Mouse (Mus musculus) embryonic facial prominence, embryonic 14.5 days (tissue): Measurements from ENCODE around the gene Nhp2. TPM values are rescaled to one million over a fixed set of nuclear protein-coding genes. Genes with fewer than 3 reads are reported as not detected.
A peak's percentile ranks its signal among the peaks of the same experiment; 100 is the strongest.
"Not testable (repeated sequence)": the region's sequence is repeated elsewhere in the genome, so short reads cannot be mapped to it uniquely, and the experiment has no call there.

Source experiments
- ATAC-seq: fragments of 200-750 bp; cut with Nextera tagmentation; 2 replicates; pipeline ENCODE4 v1.8.0; 2017; ENCODE audit warnings: low read depth, moderate number of reproducible peaks, moderate TSS enrichment
- DNase-seq: peaks from one replicate; pipeline ENCODE4 v3.0.0-alpha.2; 2015; ENCODE audit warnings: low spot score
- H3K27ac ChIP-seq: fragments of 300-500 bp; sonication (generic); replicated peaks from 2 replicates; pipeline ENCODE4 v1.5.1; 2014; ENCODE audit warnings: low read depth, mild to moderate bottlenecking, low read length, moderate library complexity
- H3K27me3 ChIP-seq: fragments of 300-500 bp; sonication (generic); replicated peaks from 2 replicates; pipeline ENCODE4 v1.6.1; 2014; ENCODE audit warnings: low read length; ENCODE audit not compliant: control insufficient read depth, insufficient read depth
- H3K36me3 ChIP-seq: fragments of 300-500 bp; sonication (generic); 2 replicates; pipeline ENCODE4 v1.6.1; 2014; ENCODE audit warnings: low read length, mixed read lengths; ENCODE audit not compliant: control insufficient read depth, insufficient read depth
- H3K4me1 ChIP-seq: fragments of 300-500 bp; sonication (generic); 2 replicates; pipeline ENCODE4 v1.6.1; 2014; ENCODE audit warnings: antibody characterized with exemption, low read length; ENCODE audit not compliant: control insufficient read depth, insufficient read depth
- H3K4me2 ChIP-seq: fragments of 300-500 bp; sonication (generic); 2 replicates; pipeline ENCODE4 v1.6.1; 2014; ENCODE audit warnings: low read depth, mild to moderate bottlenecking, low read length, moderate library complexity, mixed read lengths
- H3K4me3 ChIP-seq: fragments of 300-500 bp; sonication (generic); 2 replicates; pipeline ENCODE4 v1.5.1; 2014; ENCODE audit warnings: low read depth, mild to moderate bottlenecking, low read length
- H3K9ac ChIP-seq: fragments of 300-500 bp; sonication (generic); 2 replicates; pipeline ENCODE4 v1.6.1; 2014; ENCODE audit warnings: low read depth, mild to moderate bottlenecking, low read length, moderate library complexity, mixed read lengths
- H3K9me3 ChIP-seq: fragments of 300-500 bp; sonication (generic); 2 replicates; pipeline ENCODE4 v1.6.1; 2016; ENCODE audit warnings: low read length; ENCODE audit not compliant: control insufficient read depth
- WGBS: fragments of 180-500 bp; shearing (Covaris S2); extraction: QIAGEN DNeasy Blood & Tissue Kit; methylation state at CpG from one replicate; pipeline ENCODE4 v1.1.7; 2014; 5-methylcytosine and 5-hydroxymethylcytosine counted together
- polyA plus RNA-seq: library from polyadenylated mRNA; unstranded; fragments of >200 nt; fragmentation: Nextera tagmentation; extraction: Ambion mirVana; gene quantifications from 2 replicates; pipeline ENCODE4 v1.2.1, GENCODE M21; 2014

The Nhp2 gene
- polyA plus RNA-seq, 1 experiment from 2014 or later = 158 TPM

- no peaks in the 10 kb centered on the region for H3K27me3 ChIP-seq
- WGBS = 81% methylated on average over 7 of the region's 7 CpGs
- H3K27ac ChIP-seq = no peak overlapping the region
- no peak overlapping the region for H3K4me2 ChIP-seq
- no peaks in the 10 kb centered on the region for H3K9me3 ChIP-seq
- no peaks in the 10 kb centered on the region for H3K36me3 ChIP-seq
- peaks cover 11% of the 10 kb centered on the region for H3K4me1 ChIP-seq
- H3K4me3 ChIP-seq = no peak overlapping the region
- H3K9ac ChIP-seq = no peak overlapping the region
- ATAC-seq (no peak), DNase-seq (no peak)
Observed at GRCm38 (mm10) chr11:51662632-51663031, 43.1 kb downstream of the Nhp2 start.

- WGBS = 87% methylated on average over 7 of the region's 7 CpGs
- H3K9me3 ChIP-seq, H3K27ac ChIP-seq, H3K36me3 ChIP-seq, H3K9ac ChIP-seq, H3K4me1 ChIP-seq, H3K4me2 ChIP-seq, DNase-seq, ATAC-seq, H3K27me3 ChIP-seq, H3K4me3 ChIP-seq: not testable (repeated sequence)
Observed at GRCm38 (mm10) chr11:51664747-51665146, 45.2 kb downstream of the Nhp2 start.

GRCm38 (mm10) chr11:51670846-51671245 is 51.3 kb downstream of the Nhp2 start:
- no peak for ATAC-seq
- Histone ChIP-seq H3K4me1 (no peaks in the 10 kb centered on the region), H3K9ac (no peak overlapping the region), H3K36me3 (no peaks in the 10 kb centered on the region), H3K9me3 (no peaks in the 10 kb centered on the region), H3K27me3 (no peaks in the 10 kb centered on the region), H3K4me3 (no peak overlapping the region), H3K4me2 (no peak overlapping the region), H3K27ac (no peak overlapping the region)
- no peak for DNase-seq
- 94% methylated on average over 7 of the region's 7 CpGs for WGBS

- Histone ChIP-seq H3K27ac (no peak overlapping the region), H3K36me3 (no peaks in the 10 kb centered on the region), H3K27me3 (no peaks in the 10 kb centered on the region), H3K4me3 (no peak overlapping the region), H3K9ac (no peak overlapping the region), H3K4me1 (no peaks in the 10 kb centered on the region), H3K9me3 (no peaks in the 10 kb centered on the region), H3K4me2 (no peak overlapping the region)
- DNase-seq (peak; percentile 23), ATAC-seq (no peak)
- WGBS = 82% methylated on average over 2 of the region's 2 CpGs
Observed at GRCm38 (mm10) chr11:51671376-51671775, 51.8 kb downstream of the Nhp2 start.

GRCm38 (mm10) chr11:51673291-51673690 is 53.8 kb downstream of the Nhp2 start:
- H3K4me1 ChIP-seq = no peaks in the 10 kb centered on the region
- peak; percentile 57; the same call in 1 of the 2 replicates for ATAC-seq
- 59% methylated on average over 9 of the region's 9 CpGs for WGBS

More at GRCm38 (mm10) chr11:51673291-51673690, 53.8 kb downstream of the Nhp2 start:
- no peaks in the 10 kb centered on the region for H3K9me3 ChIP-seq
- H3K36me3 ChIP-seq = no peaks in the 10 kb centered on the region
- peak; percentile 53 for DNase-seq
- no peak overlapping the region for H3K4me2 ChIP-seq
- no peak overlapping the region for H3K4me3 ChIP-seq
- H3K27ac ChIP-seq = no peak overlapping the region; the same call in 1 of the 2 replicates
- no peak overlapping the region for H3K9ac ChIP-seq
- no peaks in the 10 kb centered on the region for H3K27me3 ChIP-seq

Other genes with a start within 250 kb of the Nhp2 start
- 15.2 and 17.4 TPM in 2 replicates for gene Phykpl, start 35.0 kb upstream of the Nhp2 start, polyA plus RNA-seq
- 433 and 475 TPM in 2 replicates for gene Hnrnpab, start 12.9 kb upstream of the Nhp2 start, polyA plus RNA-seq
- 44.2 and 50.4 TPM in 2 replicates for gene Rmnd5b, start 16.2 kb downstream of the Nhp2 start, polyA plus RNA-seq
- 32.1 and 37.8 TPM in 2 replicates for gene N4bp3, start 31.1 kb downstream of the Nhp2 start, polyA plus RNA-seq
- 2.8 and 3.3 TPM in 2 replicates for gene D930048N14Rik, start 31.2 kb downstream of the Nhp2 start, polyA plus RNA-seq
- gene 0610009B22Rik, start 69.1 kb downstream of the Nhp2 start, polyA plus RNA-seq = 77.5 and 82.9 TPM in 2 replicates
- 17.1 and 17.7 TPM in 2 replicates for gene Sec24a, start 143.9 kb downstream of the Nhp2 start, polyA plus RNA-seq
- gene Sar1b, start 144.0 kb downstream of the Nhp2 start, polyA plus RNA-seq = 112 and 113 TPM in 2 replicates
- gene Jade2, start 237.9 kb downstream of the Nhp2 start, polyA plus RNA-seq = 1.1 and 1.4 TPM in 2 replicates